Mouse (Mus musculus) liver, embryonic 14.5 days (tissue): ENCODE measurements around the gene Gpr176. TPM values are rescaled to one million over a fixed set of nuclear protein-coding genes. Genes with fewer than 3 reads are reported as not detected.

Experiments
- ATAC-seq: fragments of 200-750 bp; cut with Nextera tagmentation; 2 replicates; pipeline ENCODE4 v1.8.0; 2017; ENCODE audit warnings: moderate number of reproducible peaks, mild to moderate bottlenecking, moderate library complexity; ENCODE audit not compliant: insufficient read depth
- DNase-seq, 3 experiments: peaks; one replicate each; pipeline ENCODE4 v3.0.0-alpha.2; 2012 to 2013; ENCODE audit warnings: low read depth in 3 of 3, low spot score in 3 of 3
- H3K27ac ChIP-seq: fragments of 300-500 bp; sonication (generic); 2 replicates; pipeline ENCODE4 v1.5.1; 2014; ENCODE audit warnings: moderate library complexity, mild to moderate bottlenecking, control low read depth, inconsistent platforms
- H3K27me3 ChIP-seq: fragments of 300-500 bp; sonication (generic); 2 replicates; pipeline ENCODE4 v1.6.1; 2014; ENCODE audit warnings: mild to moderate bottlenecking, low read length, moderate library complexity; ENCODE audit not compliant: control insufficient read depth, insufficient read depth
- H3K36me3 ChIP-seq: fragments of 300-500 bp; sonication (generic); replicated peaks from 2 replicates; pipeline ENCODE4 v1.6.1; 2014; ENCODE audit warnings: low read depth; ENCODE audit not compliant: control insufficient read depth, insufficient read depth
- H3K4me1 ChIP-seq, 2 experiments: fragments of 200-500 bp in 1 of 2; fragments of 300-500 bp in 1 of 2; sonication (generic) in 1 of 2; replicated peaks; 2 replicates each; pipeline ENCODE4 v1.6.1; 2012 to 2014; ENCODE audit warnings: antibody characterized with exemption in 1 of 2, inconsistent platforms in 1 of 2, low read length in 1 of 2; ENCODE audit not compliant: control insufficient read depth in 2 of 2, insufficient read depth in 2 of 2
- H3K4me2 ChIP-seq: fragments of 300-500 bp; sonication (generic); 2 replicates; pipeline ENCODE4 v1.6.1; 2014; ENCODE audit warnings: low read depth, mild to moderate bottlenecking, control low read depth, moderate library complexity
- H3K4me3 ChIP-seq, 2 experiments: fragments of 200-500 bp in 1 of 2; fragments of 300-500 bp in 1 of 2; sonication (generic) in 1 of 2; 2 replicates each; pipeline ENCODE4 v1.5.1; 2012 to 2014; ENCODE audit warnings: low read depth in 2 of 2, low read length in 2 of 2, mild to moderate bottlenecking in 2 of 2, control low read depth in 1 of 2, inconsistent platforms in 1 of 2, moderate library complexity in 1 of 2; ENCODE audit not compliant: insufficient read depth in 1 of 2
- H3K9ac ChIP-seq: fragments of 300-500 bp; sonication (generic); replicated peaks from 2 replicates; pipeline ENCODE4 v1.6.1; 2014; ENCODE audit warnings: mild to moderate bottlenecking, control low read depth, moderate library complexity
- H3K9me3 ChIP-seq: fragments of 300-500 bp; sonication (generic); 2 replicates; pipeline ENCODE4 v1.6.1; 2016; ENCODE audit warnings: low read length, mixed read lengths; ENCODE audit not compliant: control insufficient read depth
- CTCF ChIP-seq: IDR thresholded peaks from 2 replicates; pipeline ENCODE4 v1.5.1; 2016; ENCODE audit warnings: antibody characterized with exemption, low read depth, control low read depth
- EP300 ChIP-seq: IDR thresholded peaks from 2 replicates; pipeline ENCODE4 v1.6.1; 2016; ENCODE audit warnings: antibody characterized with exemption, low read depth
- WGBS: fragments of 180-500 bp; shearing (Covaris S2); extraction: QIAGEN DNeasy Blood & Tissue Kit; methylation state at CpG from one replicate; pipeline ENCODE4 v1.1.7; 2014; ENCODE audit not compliant: insufficient replicate concordance; 5-methylcytosine and 5-hydroxymethylcytosine counted together
- polyA plus RNA-seq, 2 experiments: library from polyadenylated mRNA; depleted of rRNA in 1 of 2; stranded (reverse) in 1 of 2; unstranded in 1 of 2; fragments of >200 nt; fragmentation: Nextera tagmentation in 1 of 2; extraction: Ambion mirVana in 1 of 2; gene quantifications; 2 replicates each; pipeline versions ENCODE4 v1.2.1 to v1.2.3; 2012 to 2014

Gpr176 gene
- polyA plus RNA-seq, 2 experiments, result 0.09 to 0.29 TPM

- Histone ChIP-seq H3K36me3 (no peaks in the 10 kb centered on the region), H3K4me1 (no peaks in the 10 kb centered on the region), H3K4me3 (no peak overlapping the region), H3K9me3 (no peaks in the 10 kb centered on the region), H3K27me3 (no peaks in the 10 kb centered on the region), H3K27ac (no peak overlapping the region), H3K9ac (no peak overlapping the region), H3K4me2 (no peak overlapping the region)
- TF ChIP-seq CTCF (0 out of 2 replicates have a peak, but pooled peaks have one; percentile 8), EP300 (no peak)
- WGBS, result 66% methylated on average over 4 of the region's 4 CpGs
- no peak for ATAC-seq
- no peak for DNase-seq
Observed at GRCm38 (mm10) chr2:118321804-118322203, 51.4 kb downstream of the Gpr176 start.

- DNase-seq (no peak), ATAC-seq (no peak)
- WGBS, result 70% methylated on average over 4 of the region's 4 CpGs
- TF ChIP-seq EP300, result no peak
- TF ChIP-seq CTCF, result no peak
- Histone ChIP-seq H3K36me3 (no peaks in the 10 kb centered on the region), H3K4me1 (no peaks in the 10 kb centered on the region), H3K4me3 (no peak overlapping the region), H3K9me3 (no peaks in the 10 kb centered on the region), H3K27ac (no peak overlapping the region), H3K27me3 (no peaks in the 10 kb centered on the region), H3K9ac (no peak overlapping the region), H3K4me2 (no peak overlapping the region)
Observed at GRCm38 (mm10) chr2:118321094-118321493, 52.1 kb downstream of the Gpr176 start.

GRCm38 (mm10) chr2:118320519-118320918, 52.7 kb downstream of the Gpr176 start:
- TF ChIP-seq CTCF (no peak), EP300 (no peak)
- Histone ChIP-seq H3K9me3 (no peaks in the 10 kb centered on the region), H3K36me3 (no peaks in the 10 kb centered on the region), H3K4me3 (no peak overlapping the region), H3K4me2 (no peak overlapping the region), H3K27ac (no peak overlapping the region), H3K4me1 (no peaks in the 10 kb centered on the region), H3K9ac (no peak overlapping the region), H3K27me3 (no peaks in the 10 kb centered on the region)
- no peak for ATAC-seq
- WGBS, result 72% methylated on average over 4 of the region's 4 CpGs
- no peak for DNase-seq

GRCm38 (mm10) chr2:118319176-118319575, 54.0 kb downstream of the Gpr176 start:
- DNase-seq, result no peak
- no peaks in the 10 kb centered on the region for H3K36me3 ChIP-seq
- H3K4me1 ChIP-seq, result no peaks in the 10 kb centered on the region
- ATAC-seq, result no peak
- H3K4me2 ChIP-seq, result no peak overlapping the region
- no peak overlapping the region for H3K27ac ChIP-seq
- no peak overlapping the region for H3K9ac ChIP-seq
- H3K9me3 ChIP-seq, result no peaks in the 10 kb centered on the region
- 55% methylated on average over 5 of the region's 5 CpGs for WGBS
- TF ChIP-seq EP300, result no peak
- no peaks in the 10 kb centered on the region for H3K27me3 ChIP-seq
- no peak overlapping the region for H3K4me3 ChIP-seq

- ATAC-seq (no peak), DNase-seq (no peak)
- Histone ChIP-seq H3K4me2 (no peak overlapping the region), H3K4me3 (no peak overlapping the region), H3K9me3 (no peaks in the 10 kb centered on the region), H3K9ac (no peak overlapping the region), H3K27ac (no peak overlapping the region), H3K36me3 (no peaks in the 10 kb centered on the region), H3K4me1 (no peaks in the 10 kb centered on the region), H3K27me3 (no peaks in the 10 kb centered on the region)
- 54% methylated on average over 2 of the region's 2 CpGs for WGBS
- no peak for TF ChIP-seq CTCF
- TF ChIP-seq EP300, result no peak
Observed at GRCm38 (mm10) chr2:118316939-118317338, 56.3 kb downstream of the Gpr176 start.
